Mouse (Mus musculus) lung, postnatal 10 days (tissue): ENCODE measurements around the gene Slc41a3.
"Not testable (repeated sequence)": the region's sequence is repeated elsewhere in the genome, so short reads cannot be mapped to it uniquely, and the experiment has no call there.

ENCODE experiments used
- DNase-seq: peaks from one replicate; pipeline ENCODE4 v3.0.0; 2021

The Slc41a3 gene

GRCm38 (mm10) chr6:90625207-90625994 lies 20.9 kb downstream of the Slc41a3 start:
- no peak for DNase-seq

DNA sequence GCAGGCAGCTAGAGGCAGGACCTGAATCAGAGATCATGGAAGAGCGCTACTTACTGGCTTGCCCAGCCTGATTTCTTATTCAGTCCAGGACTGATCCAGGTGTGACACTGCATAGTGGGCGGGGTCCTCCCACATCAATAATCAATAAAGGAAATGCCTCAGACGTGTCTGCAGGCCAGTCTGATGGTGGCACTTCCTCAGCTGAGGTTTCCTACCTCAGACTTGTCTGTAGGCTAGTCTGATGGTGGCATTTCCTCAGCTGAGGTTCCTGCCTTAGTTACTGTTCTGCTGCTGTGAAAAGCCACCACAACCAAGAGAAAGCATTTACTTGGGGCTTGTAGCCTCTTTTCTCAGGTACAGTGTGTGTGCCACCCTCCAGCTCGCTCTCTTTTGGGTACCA lies 23.0 kb downstream of the Slc41a3 start:
- no peak for DNase-seq

DNA sequence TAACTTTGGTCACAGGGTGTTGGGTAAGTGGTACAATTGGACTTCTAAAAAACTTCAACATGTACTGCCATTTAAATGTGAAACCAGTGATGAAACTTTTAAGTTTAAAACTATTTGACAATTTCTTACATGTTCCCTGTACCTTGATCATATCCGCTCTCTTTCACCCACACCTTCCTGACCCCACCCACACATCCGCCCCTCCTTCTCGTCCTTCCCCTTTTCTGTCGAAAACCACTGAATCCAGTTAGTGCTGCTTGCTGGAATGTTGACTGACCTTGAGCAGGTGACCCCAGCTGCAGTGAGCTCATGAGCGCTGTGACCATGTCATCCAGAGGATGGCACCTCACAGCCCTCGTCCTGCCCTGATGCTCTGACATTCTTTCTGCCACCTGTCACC lies 25.0 kb downstream of the Slc41a3 start:
- DNase-seq: no peak

- no peak for DNase-seq
Measured at GRCm38 (mm10) chr6:90630427-90630826, 25.9 kb downstream of the Slc41a3 start.

DNA sequence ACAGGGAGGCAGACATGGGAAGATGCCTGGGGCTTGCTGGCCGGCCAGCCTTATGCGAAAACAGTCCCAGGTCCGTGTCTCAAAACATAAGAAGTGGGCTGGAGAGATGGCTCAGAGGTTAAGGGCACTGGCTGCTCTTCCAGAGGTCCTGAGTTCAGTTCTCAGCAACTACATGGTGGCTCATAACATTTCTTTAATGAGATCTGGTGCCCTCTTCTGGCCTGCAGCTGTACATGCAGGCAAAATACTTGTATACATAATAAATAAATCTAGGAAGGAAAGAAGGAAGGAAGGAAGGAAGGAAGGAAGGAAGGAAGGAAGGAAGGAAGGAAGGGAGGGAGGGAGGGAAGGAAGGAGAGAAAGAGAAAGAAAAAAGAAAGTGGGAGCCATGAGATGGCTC lies 28.0 kb downstream of the Slc41a3 start:
- not testable (repeated sequence) for DNase-seq

GRCm38 (mm10) chr6:90635081-90635480 lies 30.6 kb downstream of the Slc41a3 start:
- DNase-seq: no peak

DNA sequence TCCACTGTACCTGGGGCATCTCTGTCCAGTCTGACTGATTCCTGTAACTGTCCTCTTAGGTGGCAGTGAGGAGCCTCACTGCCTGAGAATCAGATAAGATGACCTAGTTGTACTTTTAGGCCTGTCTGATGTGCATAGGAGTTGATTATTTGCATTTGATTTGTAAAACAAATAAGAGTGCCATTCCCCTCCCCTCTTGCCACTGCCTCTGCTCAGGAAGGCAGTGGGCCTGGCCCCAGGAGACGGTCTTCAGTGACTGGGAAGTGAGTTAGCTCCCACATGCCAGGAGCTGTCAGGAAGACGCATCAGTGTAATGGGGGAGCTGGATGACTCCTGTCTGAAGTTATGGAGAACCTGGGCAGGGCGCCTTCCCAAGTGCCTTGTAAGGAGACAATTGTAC lies 31.1 kb downstream of the Slc41a3 start:
- DNase-seq: no peak

DNA sequence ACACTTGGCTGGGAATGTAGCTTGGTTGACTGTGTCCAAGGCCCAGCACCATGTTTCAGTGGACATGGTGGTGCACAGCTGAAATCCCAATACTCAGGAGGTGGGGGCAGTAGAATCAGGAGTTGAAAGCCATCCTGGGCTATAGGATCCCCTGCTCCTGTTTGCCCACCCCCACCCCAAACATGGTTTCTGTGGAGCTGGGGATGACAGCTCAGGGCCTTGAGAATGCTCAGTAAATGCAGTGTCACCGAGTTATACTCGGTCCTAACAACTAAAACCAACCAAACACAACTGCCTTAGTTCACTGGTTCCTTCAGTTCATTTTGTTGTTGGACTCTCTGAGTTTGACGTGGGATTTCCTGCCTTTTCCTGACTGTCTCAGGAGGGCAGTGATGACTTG lies 38.5 kb downstream of the Slc41a3 start:
- DNase-seq: no peak

GRCm38 (mm10) chr6:90644965-90645364 lies 40.4 kb downstream of the Slc41a3 start:
- DNase-seq: no peak

- DNase-seq: no peak
Measured at GRCm38 (mm10) chr6:90648391-90648790, 43.9 kb downstream of the Slc41a3 start.

- no peak for DNase-seq
Measured at GRCm38 (mm10) chr6:90649279-90649678, 44.8 kb downstream of the Slc41a3 start.

GRCm38 (mm10) chr6:90650634-90651033 lies 46.1 kb downstream of the Slc41a3 start:
- no peak for DNase-seq

DNA sequence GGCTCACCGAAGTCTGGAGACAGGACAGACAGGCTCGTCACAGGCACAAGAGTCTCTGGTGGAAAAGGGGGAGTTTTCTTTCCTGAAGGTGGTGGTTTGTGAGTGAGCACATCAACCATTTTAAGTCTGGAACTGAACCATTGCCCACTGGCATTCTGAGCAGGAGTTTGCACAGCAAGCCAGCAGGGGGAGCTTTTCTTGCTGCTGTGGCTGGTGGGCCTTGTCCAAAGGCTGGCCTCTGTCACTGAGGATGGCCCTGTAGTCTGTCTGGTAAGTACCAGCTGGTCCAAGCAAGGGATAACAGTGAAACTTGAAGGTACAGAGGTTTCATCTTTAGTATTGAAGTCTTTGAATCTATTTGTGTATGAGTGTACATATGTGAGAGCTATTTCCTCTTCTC lies 49.2 kb downstream of the Slc41a3 start:
- DNase-seq: peak; percentile 82

- peak; percentile 31 for DNase-seq
Measured at GRCm38 (mm10) chr6:90656344-90656850, 51.9 kb downstream of the Slc41a3 start.

- DNase-seq: no peak
Measured at GRCm38 (mm10) chr6:90659913-90660312, 55.4 kb downstream of the Slc41a3 start.

- DNase-seq: peak; percentile 56
Measured at GRCm38 (mm10) chr6:90660398-90661028, 56.0 kb downstream of the Slc41a3 start.

GRCm38 (mm10) chr6:90661029-90661399 lies 56.5 kb downstream of the Slc41a3 start:
- DNase-seq: no peak

DNA sequence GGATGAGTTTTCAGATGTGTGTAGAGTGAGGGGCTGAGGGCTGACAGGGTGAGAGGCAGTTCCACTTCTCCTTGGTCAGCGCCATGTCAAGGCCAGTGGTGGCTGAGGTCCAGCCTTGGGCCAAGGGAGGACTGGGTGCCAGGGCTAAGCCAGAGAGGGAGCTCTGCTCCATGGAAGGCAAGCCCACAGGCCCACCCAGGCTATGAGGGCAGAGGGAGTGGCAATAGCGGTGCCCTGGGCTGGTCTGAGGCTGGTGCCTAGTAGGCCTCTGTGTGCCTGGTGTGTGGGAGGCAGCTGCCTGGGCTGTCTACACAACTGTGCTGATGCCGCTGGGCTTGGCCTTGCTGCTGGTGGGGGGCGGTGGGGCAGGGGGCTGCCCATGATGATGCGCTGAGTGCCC lies 57.6 kb downstream of the Slc41a3 start:
- no peak for DNase-seq

GRCm38 (mm10) chr6:90663736-90664135 lies 59.2 kb downstream of the Slc41a3 start:
- peak; percentile 57 for DNase-seq

- DNase-seq: no peak
Measured at GRCm38 (mm10) chr6:90668693-90669092, 64.2 kb downstream of the Slc41a3 start.

DNA sequence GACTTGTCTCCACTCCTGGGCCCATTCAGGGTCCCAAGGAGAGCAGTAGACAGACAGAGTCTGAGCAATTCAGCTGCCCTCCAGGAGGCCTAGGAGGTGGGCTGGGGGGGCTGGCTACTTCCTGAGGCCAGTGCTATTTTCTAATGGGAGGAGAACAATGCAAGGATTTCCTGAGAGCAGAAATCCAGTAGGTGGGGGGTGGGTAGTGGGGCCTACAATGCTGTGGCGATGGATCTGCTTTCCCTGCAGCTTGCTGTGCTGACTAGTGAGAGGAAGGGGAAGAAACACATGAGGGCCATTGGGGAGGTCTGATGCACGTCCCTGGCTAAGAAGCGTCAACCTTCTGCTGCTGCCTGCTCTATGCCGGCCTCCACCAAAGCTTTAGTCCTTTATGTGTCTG lies 74.2 kb downstream of the Slc41a3 start:
- DNase-seq: peak; percentile 77

GRCm38 (mm10) chr6:90680401-90680800 lies 75.9 kb downstream of the Slc41a3 start:
- peak; percentile 60 for DNase-seq

DNA sequence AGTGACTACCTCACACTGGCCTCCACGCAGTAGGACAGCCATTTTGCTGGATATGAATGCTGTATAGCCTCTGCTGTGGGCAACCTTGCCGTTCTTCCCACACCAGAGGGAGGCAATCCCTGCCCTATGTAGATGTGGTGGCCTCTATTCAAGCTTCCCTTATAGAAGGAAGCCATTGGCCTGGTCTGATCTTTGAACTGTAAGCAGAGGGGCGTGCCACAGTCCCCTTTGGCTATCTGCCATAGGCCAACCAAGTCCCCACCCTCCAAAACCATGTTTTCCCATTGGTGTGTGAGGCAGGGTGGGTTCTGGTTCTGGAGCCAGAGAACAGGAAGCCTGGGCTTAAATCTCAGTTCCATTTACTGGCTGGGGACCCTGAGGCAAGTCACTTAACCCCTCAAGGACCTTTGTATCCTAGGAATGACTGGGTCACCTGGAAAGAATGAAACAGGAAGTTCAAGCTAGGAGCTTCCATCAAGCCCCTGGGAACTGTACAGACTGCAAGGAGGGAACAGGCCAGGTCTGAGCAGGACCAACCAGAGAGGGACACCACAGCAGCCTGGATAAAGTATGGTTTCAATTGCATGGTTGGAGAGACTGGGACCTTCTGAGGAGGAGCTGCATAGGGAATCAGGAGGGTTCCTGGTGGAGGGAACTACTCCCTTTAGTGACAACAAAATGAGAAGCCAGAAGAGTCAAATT lies 79.5 kb downstream of the Slc41a3 start:
- peak; percentile 38 for DNase-seq

DNA sequence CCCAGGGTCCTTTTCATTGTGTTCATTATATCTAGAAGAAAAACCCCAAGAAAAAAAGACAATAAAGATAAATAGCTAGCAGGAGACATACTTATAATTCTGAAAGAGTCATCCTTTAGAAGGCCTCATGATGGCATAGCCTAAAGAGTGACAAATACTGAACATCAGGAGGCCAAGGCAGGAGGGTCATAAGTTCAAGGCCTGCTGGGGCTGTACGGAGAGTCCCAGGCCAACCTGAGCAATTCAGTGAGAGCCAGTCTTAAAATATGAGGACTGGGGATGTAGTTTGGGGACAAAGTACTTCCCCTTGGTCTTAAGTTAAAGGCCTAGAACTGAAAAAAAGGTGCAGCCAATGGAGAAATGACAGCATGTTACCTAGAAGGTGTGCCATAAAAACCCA lies 82.3 kb downstream of the Slc41a3 start:
- DNase-seq: no peak
